Mouse (Mus musculus): Measurements from ENCODE around the gene Map3k4. TPM values are rescaled to one million over a fixed set of nuclear protein-coding genes. Genes with fewer than 3 reads are reported as not detected.

The Map3k4 gene
- total and polyA plus RNA-seq, 2 experiments from 2014 or later = 37.1 to 47.9 TPM

DNA sequence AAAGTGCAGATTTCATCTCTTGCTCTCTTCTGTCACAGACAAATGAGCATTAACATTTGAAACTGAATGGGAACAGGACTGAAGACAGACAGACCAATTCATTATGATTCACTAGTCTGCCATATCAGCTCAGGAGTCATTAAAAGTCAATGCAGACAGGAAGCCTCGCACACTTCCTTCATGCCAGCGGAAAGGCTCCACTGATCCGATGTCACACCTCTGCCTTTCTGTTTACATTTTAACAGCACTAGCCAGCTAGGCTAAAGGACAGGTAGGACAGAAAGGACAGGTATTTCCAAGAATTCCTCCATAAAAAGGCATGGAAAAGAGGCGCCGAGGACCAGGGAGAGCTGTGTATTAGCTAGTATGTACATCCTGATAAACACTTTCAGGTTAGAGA is 45.6 kb downstream of the Map3k4 start:
- H3K27ac ChIP-seq (ENCODE audit: low read depth, low read length) = no peak overlapping the region
- no peak overlapping the region for H3K4me3 ChIP-seq (ENCODE audit: low read depth, low read length)
- H3K36me3 ChIP-seq (ENCODE audit: insufficient read depth, low read length) = peaks cover 21% of the 10 kb centered on the region
- no peaks in the 10 kb centered on the region for H3K27me3 ChIP-seq (ENCODE audit: insufficient read depth, low read length)
- H3K9ac ChIP-seq (replicated peaks; ENCODE audit: low read length, poor library complexity, severe bottlenecking) = no peak overlapping the region
- ATAC-seq (ENCODE audit: low FRiP score) = no peak
- no peaks in the 10 kb centered on the region; the same call in 1 of the 2 replicates for H3K4me1 ChIP-seq (ENCODE audit: insufficient read depth, low read length)
- no peak for DNase-seq (ENCODE audit: low spot score)
- H3K9me3 ChIP-seq (ENCODE audit: low read length) = no peaks in the 10 kb centered on the region
- no peak for TF ChIP-seq CTCF (IDR thresholded peaks at IDR 0.05)
- 83% methylated on average over 5 of the region's 5 CpGs for WGBS
- no peak overlapping the region for H3K4me2 ChIP-seq (ENCODE audit: low read depth, low read length, poor library complexity, severe bottlenecking)

DNA sequence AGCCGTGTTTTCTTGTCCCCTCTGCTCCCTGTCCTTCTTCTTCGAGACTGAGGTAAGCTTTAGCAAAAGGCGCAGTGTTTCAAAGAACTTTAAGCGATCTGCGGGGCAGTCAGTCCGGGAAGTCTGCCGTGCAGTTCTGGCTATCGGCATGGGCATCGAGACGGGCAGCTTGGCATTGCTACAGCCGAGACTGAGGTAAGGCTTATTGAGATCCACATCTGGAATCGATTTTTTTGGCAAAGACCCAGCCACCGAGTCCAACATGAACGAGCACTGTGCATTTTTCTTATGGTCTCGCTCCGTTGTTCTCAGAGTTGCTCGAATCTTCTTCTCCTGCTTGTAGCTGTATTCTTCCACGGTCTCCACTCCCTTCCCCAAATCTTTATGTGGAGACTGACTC is 46.8 kb downstream of the Map3k4 start:
- no peak for TF ChIP-seq CTCF (IDR thresholded peaks at IDR 0.05)
- 96% methylated on average over 18 of the region's 18 CpGs for WGBS
- no peaks in the 10 kb centered on the region for H3K9me3 ChIP-seq (ENCODE audit: low read length)
- no peak overlapping the region for H3K9ac ChIP-seq (replicated peaks; ENCODE audit: low read length, poor library complexity, severe bottlenecking)
- ATAC-seq (ENCODE audit: low FRiP score) (no peak), DNase-seq (ENCODE audit: low spot score) (no peak)
- no peak overlapping the region for H3K27ac ChIP-seq (ENCODE audit: low read depth, low read length)
- peaks cover 21% of the 10 kb centered on the region for H3K36me3 ChIP-seq (ENCODE audit: insufficient read depth, low read length)
- H3K4me2 ChIP-seq (ENCODE audit: low read depth, low read length, poor library complexity, severe bottlenecking) = no peak overlapping the region
- H3K4me1 ChIP-seq (ENCODE audit: insufficient read depth, low read length) = no peaks in the 10 kb centered on the region; the same call in 1 of the 2 replicates
- H3K27me3 ChIP-seq (ENCODE audit: insufficient read depth, low read length) = no peaks in the 10 kb centered on the region
- H3K4me3 ChIP-seq (ENCODE audit: low read depth, low read length) = no peak overlapping the region

DNA sequence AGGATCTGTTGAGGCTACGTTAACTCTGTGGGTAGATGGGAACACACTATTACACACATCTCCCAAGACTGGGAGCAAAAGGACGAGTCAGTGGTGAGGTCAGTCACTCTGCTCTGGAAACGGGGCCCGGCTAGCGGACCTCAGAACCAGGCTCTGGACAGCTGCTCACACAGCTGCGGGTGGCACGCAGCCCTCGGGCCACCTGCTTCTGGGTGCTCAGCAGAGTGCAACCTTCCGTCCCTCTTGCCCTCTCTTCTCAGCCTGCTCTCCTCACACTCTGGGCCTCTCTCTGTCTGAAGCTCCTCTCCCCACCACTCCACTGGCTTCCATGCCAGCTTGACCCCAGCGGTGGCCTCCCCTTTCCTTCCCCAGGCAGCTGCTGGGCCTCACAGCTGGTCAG is 50.1 kb downstream of the Map3k4 start:
- ATAC-seq (ENCODE audit: low FRiP score) (no peak), DNase-seq (ENCODE audit: low spot score) (no peak)
- WGBS = 78% methylated on average over 10 of the region's 10 CpGs
- Histone ChIP-seq H3K4me1 (ENCODE audit: insufficient read depth, low read length) (peaks cover 9% of the 10 kb centered on the region; the same call in 1 of the 2 replicates), H3K27me3 (ENCODE audit: insufficient read depth, low read length) (no peaks in the 10 kb centered on the region), H3K4me2 (ENCODE audit: low read depth, low read length, poor library complexity, severe bottlenecking) (no peak overlapping the region), H3K4me3 (ENCODE audit: low read depth, low read length) (no peak overlapping the region), H3K27ac (ENCODE audit: low read depth, low read length) (no peak overlapping the region), H3K9ac (replicated peaks; ENCODE audit: low read length, poor library complexity, severe bottlenecking) (no peak overlapping the region), H3K9me3 (ENCODE audit: low read length) (no peaks in the 10 kb centered on the region), H3K36me3 (ENCODE audit: insufficient read depth, low read length) (peaks cover 21% of the 10 kb centered on the region)
- no peak for TF ChIP-seq CTCF (IDR thresholded peaks at IDR 0.05)

DNA sequence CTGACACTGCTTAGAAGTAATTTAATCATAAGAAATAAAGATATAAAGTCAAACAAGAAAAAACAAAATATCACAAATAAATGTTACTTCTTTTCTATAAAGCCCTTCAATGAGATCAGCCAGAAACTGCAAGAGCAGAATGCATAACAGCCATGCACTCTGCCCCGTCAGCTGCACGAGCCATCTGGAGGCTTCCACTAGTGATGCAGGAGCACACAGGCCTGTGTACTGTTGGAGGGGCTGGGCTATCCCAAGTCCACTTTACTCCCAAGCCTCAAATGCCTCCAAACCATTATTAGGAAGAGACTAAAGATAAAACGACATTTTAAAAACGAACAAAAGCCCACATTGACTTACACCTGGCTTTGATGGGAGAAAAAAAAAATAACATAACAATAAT is 50.5 kb downstream of the Map3k4 start:
- Histone ChIP-seq H3K27me3 (ENCODE audit: insufficient read depth, low read length) (no peaks in the 10 kb centered on the region), H3K4me2 (ENCODE audit: low read depth, low read length, poor library complexity, severe bottlenecking) (no peak overlapping the region), H3K27ac (ENCODE audit: low read depth, low read length) (no peak overlapping the region), H3K4me3 (ENCODE audit: low read depth, low read length) (no peak overlapping the region), H3K9ac (replicated peaks; ENCODE audit: low read length, poor library complexity, severe bottlenecking) (no peak overlapping the region), H3K9me3 (ENCODE audit: low read length) (no peaks in the 10 kb centered on the region), H3K4me1 (ENCODE audit: insufficient read depth, low read length) (peaks cover 9% of the 10 kb centered on the region; the same call in 1 of the 2 replicates), H3K36me3 (ENCODE audit: insufficient read depth, low read length) (peaks cover 21% of the 10 kb centered on the region)
- WGBS = 70% methylated on average over 4 of the region's 4 CpGs
- no peak for TF ChIP-seq CTCF (IDR thresholded peaks at IDR 0.05)
- DNase-seq (ENCODE audit: low spot score) = peak; percentile 47
- ATAC-seq (ENCODE audit: low FRiP score) = no peak

DNA sequence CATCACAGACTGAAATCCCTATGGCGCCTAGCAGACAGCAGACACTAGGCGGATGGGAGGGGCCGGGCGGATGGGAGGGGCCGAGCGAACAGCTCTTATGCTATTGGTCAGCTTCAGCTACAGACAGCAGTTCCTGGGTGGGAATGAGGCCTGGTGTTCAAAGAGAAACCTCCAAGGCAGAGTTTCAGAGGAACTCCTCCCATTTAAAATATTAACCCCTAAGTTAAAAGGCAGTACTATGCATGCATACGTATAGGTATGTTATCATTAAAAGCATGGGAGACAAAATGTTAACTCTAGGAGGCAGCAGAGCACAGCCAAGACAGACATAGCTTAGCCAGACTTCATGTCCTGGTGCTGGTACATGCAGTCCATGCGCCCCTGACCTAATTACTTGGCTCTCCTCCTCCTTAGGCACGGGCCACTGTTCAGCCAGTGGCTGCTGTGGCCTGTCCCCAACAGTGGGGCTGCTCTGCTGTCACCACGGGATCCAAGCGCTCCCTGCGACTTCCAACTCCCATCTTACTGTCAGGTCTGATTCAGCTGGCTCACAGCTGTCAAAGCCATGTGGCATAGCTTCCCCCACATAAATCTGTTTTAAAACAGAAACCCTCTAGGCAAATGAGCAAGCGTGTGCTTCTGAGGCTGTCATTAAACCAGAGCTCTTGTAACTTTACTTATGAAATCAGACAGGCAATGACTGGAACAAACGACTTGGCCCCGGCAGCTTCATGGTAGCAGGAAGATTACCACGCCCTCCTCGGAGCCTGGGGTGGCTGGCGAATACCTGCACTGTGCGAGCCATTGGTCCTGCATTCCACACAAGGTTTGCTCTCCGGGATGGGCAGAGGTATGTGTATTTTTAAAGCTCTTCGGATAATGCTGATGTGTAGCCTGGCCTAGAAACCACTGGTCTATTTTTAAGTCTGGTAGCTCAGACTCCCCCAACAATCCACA is 52.3 kb downstream of the Map3k4 start:
- ATAC-seq (ENCODE audit: low FRiP score) = peak; percentile 83
- peak; percentile 73 for TF ChIP-seq CTCF (IDR thresholded peaks at IDR 0.05)
- Histone ChIP-seq H3K4me1 (ENCODE audit: insufficient read depth, low read length) (peaks cover 9% of the 10 kb centered on the region; the same call in 1 of the 2 replicates), H3K9ac (replicated peaks; ENCODE audit: low read length, poor library complexity, severe bottlenecking) (no peak overlapping the region), H3K36me3 (ENCODE audit: insufficient read depth, low read length) (peaks cover 16% of the 10 kb centered on the region), H3K4me3 (ENCODE audit: low read depth, low read length) (no peak overlapping the region), H3K27ac (ENCODE audit: low read depth, low read length) (peak overlapping the region; percentile 62), H3K4me2 (ENCODE audit: low read depth, low read length, poor library complexity, severe bottlenecking) (no peak overlapping the region; the same call in 1 of the 2 replicates), H3K27me3 (ENCODE audit: insufficient read depth, low read length) (no peaks in the 10 kb centered on the region), H3K9me3 (ENCODE audit: low read length) (no peaks in the 10 kb centered on the region)
- 57% methylated on average over 21 of the region's 21 CpGs for WGBS
- peak; percentile 66 for DNase-seq (ENCODE audit: low spot score)

DNA sequence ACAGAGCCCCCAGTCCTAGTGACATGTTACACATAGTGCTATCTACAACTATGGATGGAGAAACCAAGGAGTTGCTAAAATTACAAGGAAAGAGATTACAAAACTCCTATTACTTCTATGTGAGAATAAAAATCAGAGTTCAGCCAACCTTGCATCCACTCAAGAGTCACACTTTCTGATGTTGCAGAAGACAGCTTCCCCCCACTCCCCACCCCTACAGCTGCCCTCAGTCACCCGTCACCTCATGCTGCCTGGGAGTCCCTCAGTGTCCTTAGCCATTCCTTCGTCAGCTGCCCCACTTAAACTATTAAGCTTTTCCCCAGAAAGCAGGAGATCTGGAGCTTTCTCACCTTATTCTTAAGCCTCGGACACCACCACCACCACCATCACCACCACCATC is 54.3 kb downstream of the Map3k4 start:
- no peaks in the 10 kb centered on the region for H3K27me3 ChIP-seq (ENCODE audit: insufficient read depth, low read length)
- no peak for TF ChIP-seq CTCF (IDR thresholded peaks at IDR 0.05)
- WGBS = 91% methylated on average over 3 of the region's 3 CpGs
- H3K36me3 ChIP-seq (ENCODE audit: insufficient read depth, low read length) = peaks cover 14% of the 10 kb centered on the region
- DNase-seq (ENCODE audit: low spot score) (no peak), ATAC-seq (ENCODE audit: low FRiP score) (no peak)
- no peak overlapping the region for H3K4me2 ChIP-seq (ENCODE audit: low read depth, low read length, poor library complexity, severe bottlenecking)
- peaks cover 9% of the 10 kb centered on the region; the same call in 1 of the 2 replicates for H3K4me1 ChIP-seq (ENCODE audit: insufficient read depth, low read length)
- no peaks in the 10 kb centered on the region for H3K9me3 ChIP-seq (ENCODE audit: low read length)
- no peak overlapping the region for H3K9ac ChIP-seq (replicated peaks; ENCODE audit: low read length, poor library complexity, severe bottlenecking)
- H3K4me3 ChIP-seq (ENCODE audit: low read depth, low read length) = no peak overlapping the region
- H3K27ac ChIP-seq (ENCODE audit: low read depth, low read length) = no peak overlapping the region

Measured in midbrain, postnatal 0 days (tissue).